Mouse (Mus musculus): ENCODE results near the gene Rps27a.
"Not testable (repeated sequence)": the region's sequence is repeated elsewhere in the genome, so short reads cannot be mapped to it uniquely, and the experiment has no call there.

DNA sequence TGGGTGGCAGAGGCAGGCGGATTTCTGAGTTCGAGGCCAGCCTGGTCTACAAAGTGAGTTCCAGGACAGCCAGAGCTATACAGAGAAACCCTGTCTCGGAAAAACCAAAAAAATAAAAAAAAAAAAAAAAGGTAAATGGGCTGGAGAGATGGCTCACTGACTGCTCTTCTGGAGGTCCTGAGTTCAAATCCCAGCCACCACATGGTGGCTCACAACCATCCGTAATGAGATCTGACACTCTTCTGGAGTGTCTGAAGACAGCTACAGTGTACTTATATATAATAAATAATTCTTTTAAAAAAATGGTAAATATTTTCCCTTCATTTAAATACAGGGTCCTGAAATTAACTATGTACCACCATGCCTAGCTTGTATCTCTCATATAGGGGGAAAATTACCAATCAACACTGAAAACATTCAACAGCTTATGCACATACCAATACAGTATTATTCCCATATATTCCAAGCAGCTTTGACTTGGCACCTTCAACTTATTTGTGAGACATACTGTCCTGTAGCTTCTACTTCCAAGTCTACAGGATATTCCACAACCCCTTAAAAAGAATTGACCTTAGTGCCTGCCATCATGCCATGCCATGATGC, 2.7 kb downstream of the Rps27a start:
- not testable (repeated sequence) for TF ChIP-seq USF1 (IDR thresholded peaks at IDR 0.05; ENCODE audit: low read depth); CTCF (IDR thresholded peaks at IDR 0.05; ENCODE audit: control insufficient read depth, insufficient read depth, insufficient read length); MAX (IDR thresholded peaks at IDR 0.05); MYOD1 (IDR thresholded peaks at IDR 0.05; ENCODE audit: control insufficient read depth, insufficient read length, low read depth); FOSL1 (IDR thresholded peaks at IDR 0.05; ENCODE audit: insufficient read depth, low read length, poor library complexity, severe bottlenecking)
